Mouse (Mus musculus) retina, adult 2 months (tissue): ENCODE measurements around the gene Ppp4r2.
A peak's percentile ranks its signal among the peaks of the same experiment; 100 is the strongest.

Experiments
- DNase-seq: peaks from one replicate; pipeline ENCODE4 v3.0.0-alpha.2; 2012; ENCODE audit warnings: low read depth, low spot score

Gene Ppp4r2

DNA sequence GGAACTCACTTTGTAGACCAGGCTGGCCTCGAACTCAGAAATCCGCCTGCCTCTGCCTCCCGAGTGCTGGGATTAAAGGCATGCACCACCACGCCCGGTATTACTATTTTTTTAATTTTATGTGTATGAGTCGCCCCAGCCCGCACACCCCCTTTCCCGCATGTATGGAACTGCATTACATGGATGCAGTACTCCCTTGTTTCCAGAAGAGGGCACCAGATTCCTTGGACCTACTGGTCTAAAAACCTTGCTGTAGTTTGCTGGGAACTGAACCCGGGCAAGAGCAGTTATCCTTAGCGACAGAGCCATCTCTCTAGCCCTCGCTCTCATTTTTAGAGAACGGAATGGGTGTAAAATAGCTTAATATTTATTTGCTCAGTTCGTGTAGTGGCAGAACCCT is 49.8 kb downstream of the Ppp4r2 start:
- peak; percentile 8 for DNase-seq

DNA sequence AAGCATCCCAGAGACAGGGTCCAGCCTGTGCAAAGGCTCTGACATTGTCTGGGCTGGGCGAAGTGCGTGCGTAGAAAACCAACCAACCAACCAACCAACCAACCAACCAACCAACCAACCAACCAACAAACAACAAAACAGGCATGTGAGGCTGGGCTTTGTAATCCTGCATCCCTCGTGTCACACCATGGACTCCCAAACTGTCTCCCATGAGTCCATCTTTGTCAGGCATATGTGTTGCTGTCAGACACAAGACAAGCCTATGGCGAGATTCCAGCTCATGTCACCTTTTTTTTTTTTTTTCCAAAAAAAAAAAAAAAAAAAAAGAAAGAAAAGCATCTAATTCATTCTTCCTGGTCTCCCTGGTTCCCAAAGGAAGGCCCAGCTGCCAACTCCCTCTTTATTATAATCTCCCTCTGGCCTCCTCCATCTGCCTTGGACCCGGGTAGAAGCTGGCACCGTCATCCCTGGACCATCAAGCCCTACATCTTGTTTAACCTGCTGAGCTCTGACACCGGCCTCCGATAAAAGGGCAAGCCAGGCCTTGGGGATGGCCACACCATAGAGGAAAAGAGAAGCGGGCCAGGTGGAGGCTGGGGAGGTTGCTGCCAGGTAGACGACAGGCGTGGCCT is 51.3 kb downstream of the Ppp4r2 start:
- DNase-seq = no peak

DNA sequence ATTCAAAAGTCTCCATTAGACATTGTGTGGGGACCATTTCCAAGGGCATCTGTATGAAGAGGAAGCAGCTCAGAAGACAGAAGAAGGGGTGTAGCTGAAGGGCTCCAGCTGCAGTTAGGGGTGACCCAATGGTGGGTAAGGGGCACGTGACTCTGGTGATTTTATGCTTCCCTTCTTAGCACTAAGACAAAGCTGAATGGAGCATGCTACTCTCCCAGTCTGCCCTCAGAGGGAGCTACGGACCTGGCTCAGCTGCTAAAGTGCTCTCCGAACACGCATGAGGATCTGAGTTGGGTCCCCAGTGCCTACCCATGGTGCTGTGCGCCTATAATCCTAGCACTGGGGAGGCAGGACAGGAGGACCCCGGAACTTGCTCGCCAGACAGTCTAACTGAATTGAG is 52.0 kb downstream of the Ppp4r2 start:
- DNase-seq = no peak

DNA sequence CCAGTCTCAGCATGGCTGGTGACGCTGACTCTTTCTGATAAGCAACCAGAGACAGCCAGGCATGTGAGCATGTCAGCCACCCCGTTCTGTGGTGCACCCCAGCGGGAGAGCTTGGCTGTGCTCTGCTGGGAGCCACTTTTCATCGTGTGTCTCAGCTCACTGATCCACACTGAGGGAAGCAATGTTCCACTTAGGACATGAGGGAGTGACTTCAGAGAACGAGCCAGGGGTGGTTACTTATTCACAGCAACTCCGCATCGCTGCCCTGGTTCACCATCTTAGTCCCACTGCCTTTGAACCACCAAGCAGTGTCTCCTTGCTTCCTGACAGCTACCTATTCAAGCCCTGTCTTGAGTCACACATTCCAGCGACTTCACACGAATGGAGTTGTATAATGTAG is 53.6 kb downstream of the Ppp4r2 start:
- DNase-seq = no peak

DNA sequence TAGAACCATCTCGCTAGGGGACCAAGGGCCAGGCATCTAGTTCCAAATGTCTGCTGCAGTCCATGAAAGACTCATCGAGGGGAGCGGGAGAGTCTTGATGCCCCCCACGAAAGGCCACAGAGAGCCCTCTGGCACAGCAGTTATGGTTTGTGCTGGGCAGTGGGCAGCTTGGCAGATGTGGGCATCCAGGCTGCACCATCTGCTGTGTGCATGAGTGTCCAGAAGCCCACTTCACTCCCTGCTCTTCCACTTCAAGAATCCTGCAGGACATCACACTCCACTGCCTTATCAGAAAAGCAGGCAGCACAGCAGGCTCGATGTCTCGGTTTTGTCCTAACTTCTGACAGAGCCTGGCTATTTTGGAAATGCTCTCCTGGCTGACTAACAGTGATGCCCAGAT is 55.9 kb downstream of the Ppp4r2 start:
- no peak for DNase-seq

DNA sequence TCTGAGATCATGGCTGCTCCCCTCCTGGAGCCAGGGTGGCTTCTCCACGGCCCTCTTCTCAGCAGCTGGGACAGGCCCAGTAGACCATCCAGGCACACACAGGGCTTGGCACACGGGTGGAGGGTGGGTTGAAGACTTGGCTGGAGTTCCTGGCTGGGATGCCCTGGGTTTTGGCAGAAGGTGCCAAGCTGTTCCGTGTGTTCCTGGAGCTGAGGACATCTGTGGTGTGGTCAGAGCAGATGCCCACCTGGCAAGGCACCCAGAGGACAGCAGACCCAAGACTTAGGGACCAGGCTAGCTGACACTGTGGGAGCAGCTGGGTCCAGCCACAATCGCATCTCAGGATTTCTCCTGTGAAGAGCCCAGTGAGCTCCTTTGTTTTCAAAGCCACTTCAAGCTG is 59.1 kb downstream of the Ppp4r2 start:
- no peak for DNase-seq

DNA sequence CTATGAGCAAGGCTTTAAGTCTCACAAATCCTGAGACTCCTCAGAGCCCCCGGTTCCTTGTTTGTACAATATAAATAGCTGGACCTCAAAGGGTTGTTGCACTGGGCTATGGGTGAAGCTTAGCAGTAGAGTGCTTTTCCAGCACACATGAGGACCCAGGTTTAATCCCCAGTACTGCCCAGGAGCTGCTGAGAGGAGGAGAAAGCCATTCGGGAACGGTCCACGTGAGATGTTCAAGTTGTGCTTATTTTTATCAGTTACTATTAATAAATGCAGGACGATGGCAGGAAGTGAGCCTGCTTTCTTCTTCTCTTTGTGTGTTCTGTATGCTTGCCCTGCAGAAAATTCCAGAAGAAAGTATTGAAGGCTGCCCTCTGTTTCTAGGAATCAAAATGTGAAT is 59.7 kb downstream of the Ppp4r2 start:
- DNase-seq = no peak

DNA sequence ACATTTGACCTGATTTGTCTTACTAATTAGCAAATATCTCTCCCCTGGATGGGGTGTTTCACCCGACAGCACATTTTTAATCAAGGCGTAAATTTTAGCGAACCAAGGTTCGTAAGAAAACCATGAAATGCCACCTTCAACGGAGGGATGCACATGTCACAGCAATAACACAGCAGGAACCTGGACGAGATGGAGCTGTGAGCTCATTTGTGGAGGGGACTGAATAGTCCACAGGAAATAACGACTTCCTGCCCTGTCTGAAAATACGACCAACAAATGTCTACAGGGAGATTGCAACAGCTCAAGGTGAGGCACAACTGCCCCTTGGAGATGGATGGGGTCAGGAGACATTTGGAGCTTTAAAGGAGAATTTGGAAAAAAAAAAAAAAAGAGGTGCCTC is 61.8 kb downstream of the Ppp4r2 start:
- no peak for DNase-seq

DNA sequence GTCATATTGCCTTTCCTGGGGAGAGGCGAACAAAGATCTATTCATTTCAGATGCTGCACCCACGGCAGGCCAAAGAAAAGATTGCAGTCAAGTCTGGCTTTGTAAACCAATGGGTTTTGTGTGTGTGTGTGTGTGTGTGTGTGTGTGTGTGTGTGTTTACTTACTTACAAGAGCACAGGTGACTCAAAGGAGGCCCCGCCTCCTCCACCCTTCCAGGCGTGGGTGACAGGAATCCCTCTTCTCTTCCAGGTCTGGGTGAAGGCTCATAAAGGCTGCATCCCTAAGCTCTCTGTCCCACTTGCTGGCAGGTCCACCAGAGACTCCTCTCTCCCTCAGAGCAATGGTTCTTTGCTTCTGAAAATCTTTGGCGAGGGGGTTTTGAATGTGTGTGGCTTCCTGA is 63.5 kb downstream of the Ppp4r2 start:
- no peak for DNase-seq

DNA sequence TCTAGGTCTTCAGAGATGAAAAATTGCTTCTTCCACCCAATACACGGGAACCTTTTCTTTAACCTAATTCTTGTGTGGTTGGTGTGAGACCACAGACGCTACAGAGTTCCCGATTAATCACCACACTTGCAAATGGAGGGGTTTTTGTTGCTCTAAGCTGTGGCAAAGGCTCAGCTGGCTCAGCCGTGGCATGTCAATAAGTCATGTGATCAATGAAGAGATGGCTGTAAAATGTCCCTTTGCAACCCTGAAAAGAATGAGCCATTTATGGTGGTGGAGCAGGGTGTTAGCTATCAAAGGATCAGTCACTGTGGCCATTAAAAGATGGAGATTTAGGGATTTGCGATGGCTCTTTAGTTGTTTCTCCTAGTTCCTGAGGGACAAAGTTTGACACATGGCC is 71.0 kb downstream of the Ppp4r2 start:
- no peak for DNase-seq

DNA sequence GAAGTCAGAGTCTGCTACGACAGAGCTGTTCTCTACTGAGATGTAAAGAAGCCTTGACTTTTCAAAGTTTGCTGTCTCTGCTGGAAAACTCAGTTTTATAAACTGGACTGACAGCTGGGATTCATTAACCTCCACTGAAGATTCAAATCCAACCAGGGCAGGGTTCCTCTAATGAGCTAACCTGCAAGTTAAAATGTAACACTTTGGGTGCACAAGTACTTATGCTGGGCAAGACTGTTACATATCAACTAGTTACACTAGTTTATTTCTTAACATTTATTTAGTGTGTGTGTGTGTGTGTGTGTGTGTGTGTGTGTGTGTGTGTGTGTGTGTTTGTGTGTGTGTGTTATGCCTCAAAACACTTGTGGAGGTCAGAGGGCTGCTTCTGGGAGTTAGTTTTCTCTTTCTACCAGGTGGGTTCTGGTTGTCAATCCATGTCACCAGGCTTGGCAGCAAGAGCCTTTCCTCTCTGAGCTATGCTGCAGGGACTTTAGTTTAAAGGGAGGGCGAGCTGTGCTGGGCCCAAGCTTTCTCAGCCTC is 76.8 kb downstream of the Ppp4r2 start:
- no peak for DNase-seq
